Mouse (Mus musculus) heart, embryonic 10.5 days (tissue): ENCODE data around the gene Trabd2b. TPM values are rescaled to one million over a fixed set of nuclear protein-coding genes. Genes with fewer than 3 reads are reported as not detected.
A peak's percentile ranks its signal among the peaks of the same experiment; 100 is the strongest.

Source experiments
- DNase-seq: peaks from one replicate; pipeline ENCODE4 v3.0.0-alpha.2; 2017; ENCODE audit warnings: low spot score
- H3K27ac ChIP-seq: fragments of 300-500 bp; sonication (generic); 2 replicates; pipeline ENCODE4 v1.5.1; 2016; ENCODE audit warnings: mild to moderate bottlenecking
- H3K27me3 ChIP-seq: fragments of 300-500 bp; sonication (generic); 2 replicates; pipeline ENCODE4 v1.6.1; 2016; ENCODE audit warnings: mild to moderate bottlenecking; ENCODE audit not compliant: poor library complexity, insufficient read depth, severe bottlenecking
- H3K36me3 ChIP-seq: fragments of 300-500 bp; sonication (generic); 2 replicates; pipeline ENCODE4 v1.6.1; 2016; ENCODE audit warnings: mild to moderate bottlenecking, moderate library complexity
- H3K4me1 ChIP-seq: fragments of 300-500 bp; sonication (generic); 2 replicates; pipeline ENCODE4 v1.6.1; 2016; ENCODE audit warnings: mild to moderate bottlenecking
- H3K4me3 ChIP-seq: fragments of 300-500 bp; sonication (generic); 2 replicates; pipeline ENCODE4 v1.5.1; 2016; ENCODE audit warnings: mild to moderate bottlenecking, moderate library complexity
- H3K9me3 ChIP-seq: fragments of 300-500 bp; sonication (generic); 2 replicates; pipeline ENCODE4 v1.6.1; 2016; ENCODE audit warnings: mild to moderate bottlenecking, moderate library complexity
- WGBS: fragments of 180-500 bp; shearing (Covaris S2); methylation state at CpG from one replicate; pipeline ENCODE4 v1.1.7; 2016; 5-methylcytosine and 5-hydroxymethylcytosine counted together
- polyA plus RNA-seq: library from polyadenylated mRNA; unstranded; fragments of >200 nt; fragmentation: Nextera tagmentation; extraction: Ambion mirVana; gene quantifications from 2 replicates; pipeline ENCODE4 v1.2.1, GENCODE M21; 2016

Gene Trabd2b
- polyA plus RNA-seq, 1 experiment from 2014 or later, result 2.2 TPM

DNA sequence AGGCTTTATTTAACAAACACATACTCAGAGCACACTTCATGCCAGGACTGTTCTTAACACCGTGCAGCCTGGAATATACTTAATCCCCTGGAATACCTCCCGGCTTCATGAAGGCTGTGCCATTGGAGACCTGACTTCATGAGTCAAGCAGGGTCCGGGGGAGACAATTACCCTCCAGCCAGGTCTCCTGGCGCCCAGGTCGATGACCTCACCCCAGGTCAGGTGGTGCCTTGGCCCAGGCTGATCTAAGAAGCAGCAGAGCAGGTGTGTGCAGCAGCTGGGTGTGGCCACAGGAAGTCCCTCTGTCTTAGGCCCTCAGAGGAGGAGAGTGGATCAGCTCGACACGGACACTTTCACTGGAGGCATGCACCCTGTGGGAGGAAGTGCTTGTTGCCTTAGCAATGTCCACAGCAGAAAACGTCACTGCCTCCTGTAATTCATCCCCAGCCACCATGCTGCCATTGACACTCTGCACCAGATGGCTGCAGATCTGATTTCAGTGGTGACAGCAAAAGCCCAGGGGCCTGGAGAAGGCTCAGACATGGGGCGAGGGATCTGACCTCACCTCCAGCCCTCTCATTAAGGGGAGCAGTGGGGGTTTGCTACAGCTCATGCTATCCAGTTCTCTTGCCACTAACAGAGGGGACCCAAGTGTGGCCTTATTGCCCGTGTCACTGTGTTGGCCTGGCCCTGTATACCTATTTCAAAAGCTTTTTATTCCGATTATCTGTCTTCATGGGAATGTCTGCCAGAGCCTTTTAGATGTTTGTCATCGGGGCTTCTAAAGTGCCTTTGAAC lies 171.8 kb downstream of the Trabd2b start:
- no peak for DNase-seq
- Histone ChIP-seq H3K4me1 (peaks cover 26% of the 10 kb centered on the region), H3K36me3 (no peaks in the 10 kb centered on the region), H3K4me3 (no peak overlapping the region), H3K27me3 (peaks cover 50% of the 10 kb centered on the region), H3K27ac (peak overlapping the region; percentile 52; the same call in 1 of the 2 replicates), H3K9me3 (no peaks in the 10 kb centered on the region)
- WGBS, result 37% methylated on average over 12 of the region's 12 CpGs

DNA sequence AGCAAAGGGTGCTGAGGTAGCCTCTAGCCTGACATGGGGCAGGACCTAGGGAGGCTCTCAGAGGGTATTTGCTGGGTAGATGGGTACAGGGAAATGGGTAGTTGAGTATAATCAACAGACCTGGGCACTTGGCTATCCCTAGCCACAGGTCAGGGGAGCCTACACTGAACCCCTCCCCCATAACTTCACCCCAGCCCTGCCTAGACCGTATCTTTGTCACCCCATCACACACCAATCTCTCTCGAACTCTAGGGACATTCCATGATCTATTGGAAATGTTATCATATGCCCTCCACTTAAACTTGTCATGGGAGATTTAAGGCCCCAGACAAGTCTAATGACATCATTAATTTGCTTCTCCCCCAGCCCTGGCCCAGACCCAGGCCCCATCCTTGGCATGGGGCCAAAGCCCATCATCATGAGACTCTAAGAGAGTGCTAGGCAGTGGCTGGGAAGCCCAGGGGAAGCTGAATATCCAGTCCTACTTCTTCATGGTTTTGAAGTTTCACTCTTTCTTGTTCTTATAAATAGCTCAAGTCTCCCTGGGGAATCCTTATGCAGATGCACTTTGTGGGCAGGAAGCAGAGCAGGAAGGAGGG lies 177.1 kb downstream of the Trabd2b start:
- Histone ChIP-seq H3K9me3 (no peaks in the 10 kb centered on the region), H3K4me3 (no peak overlapping the region), H3K27me3 (peaks cover 73% of the 10 kb centered on the region), H3K27ac (no peak overlapping the region), H3K4me1 (peaks cover 19% of the 10 kb centered on the region), H3K36me3 (no peaks in the 10 kb centered on the region)
- 53% methylated on average over 2 of the region's 2 CpGs for WGBS
- no peak for DNase-seq

DNA sequence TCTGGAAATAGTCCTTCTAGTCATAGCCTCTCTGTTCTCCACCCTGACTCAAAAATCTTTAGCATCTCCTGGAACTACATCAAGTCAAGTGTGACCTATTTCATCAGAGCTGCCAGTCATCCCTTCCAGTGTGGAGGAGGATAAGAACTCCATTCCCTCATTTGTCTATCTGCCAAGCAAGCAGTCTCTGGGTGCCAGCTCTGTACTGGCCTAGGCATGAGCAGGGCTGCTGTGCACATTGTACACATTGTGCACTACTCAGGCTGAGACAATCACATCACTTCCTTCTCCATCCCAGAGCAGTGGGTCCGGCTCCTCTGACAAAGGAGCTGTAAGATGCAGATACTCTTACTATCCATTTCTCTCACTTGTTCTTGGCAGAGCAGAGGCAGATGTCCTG lies 178.2 kb downstream of the Trabd2b start:
- 68% methylated on average over 1 of the region's 1 CpGs for WGBS
- no peaks in the 10 kb centered on the region for H3K9me3 ChIP-seq
- H3K36me3 ChIP-seq, result no peaks in the 10 kb centered on the region
- no peak for DNase-seq
- H3K27me3 ChIP-seq, result peaks cover 78% of the 10 kb centered on the region
- H3K27ac ChIP-seq, result no peak overlapping the region
- H3K4me3 ChIP-seq, result no peak overlapping the region
- H3K4me1 ChIP-seq, result peaks cover 14% of the 10 kb centered on the region

DNA sequence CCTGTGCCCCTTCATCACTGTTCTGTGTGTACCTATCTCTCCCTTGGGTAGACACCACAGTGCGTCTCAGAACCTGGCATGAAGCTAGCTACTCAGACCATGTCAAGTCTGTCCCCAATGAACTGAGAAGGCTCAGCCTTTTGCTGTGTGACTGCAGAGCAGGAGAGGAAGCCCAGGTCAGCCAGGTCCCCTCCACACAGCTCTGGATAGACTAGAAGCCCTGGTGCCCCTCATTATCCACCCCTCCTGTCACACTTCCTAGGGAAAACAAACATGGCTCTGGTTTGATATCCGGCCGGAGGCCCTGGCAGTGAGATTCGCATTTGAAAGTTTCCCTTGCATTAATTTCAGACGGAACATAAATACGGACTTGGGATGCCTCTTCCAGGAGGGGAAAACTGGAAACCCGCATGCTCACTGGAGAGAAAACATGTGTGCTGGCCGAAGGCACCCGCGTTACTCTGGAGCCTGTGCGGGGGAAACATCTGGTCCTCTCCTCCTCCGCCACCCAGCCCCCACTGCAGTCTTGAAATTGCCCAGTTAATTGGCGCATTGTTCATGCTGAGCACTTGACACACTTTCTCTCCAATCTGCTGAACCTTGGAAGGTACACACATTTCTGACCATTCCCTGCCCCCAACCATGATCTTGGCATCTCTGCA lies 187.2 kb downstream of the Trabd2b start:
- no peak for DNase-seq
- Histone ChIP-seq H3K9me3 (no peaks in the 10 kb centered on the region), H3K4me1 (peaks cover 16% of the 10 kb centered on the region; the same call in 1 of the 2 replicates)

DNA sequence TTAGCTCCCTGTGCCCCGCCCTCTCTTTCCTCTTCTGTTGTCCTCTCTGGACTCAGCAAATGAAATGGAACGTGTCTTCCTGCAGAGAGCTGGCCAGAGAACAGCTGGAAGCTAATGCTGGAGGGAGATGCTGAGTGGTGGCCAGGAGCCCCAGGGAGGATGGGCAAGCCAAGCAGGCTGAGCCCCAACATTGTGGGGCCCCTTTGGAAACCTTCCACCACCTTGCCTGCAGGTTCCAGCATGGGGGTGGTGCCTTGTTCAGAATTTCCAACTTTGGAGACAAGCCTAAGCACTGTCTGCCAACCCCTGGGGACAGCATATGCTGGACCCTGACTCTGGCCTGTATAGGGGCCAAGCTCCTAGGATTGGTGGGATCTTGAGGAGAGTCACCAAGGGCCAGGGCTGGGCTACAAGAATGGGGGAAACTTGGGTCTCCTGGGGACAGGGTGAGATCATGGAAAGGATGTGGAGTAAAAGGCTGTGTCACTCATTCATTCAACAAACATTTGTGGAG lies 188.7 kb downstream of the Trabd2b start:
- no peak overlapping the region for H3K4me3 ChIP-seq
- no peaks in the 10 kb centered on the region for H3K9me3 ChIP-seq
- H3K4me1 ChIP-seq, result peaks cover 16% of the 10 kb centered on the region; the same call in 1 of the 2 replicates
- H3K36me3 ChIP-seq, result no peaks in the 10 kb centered on the region
- no peak overlapping the region for H3K27ac ChIP-seq
- H3K27me3 ChIP-seq, result peaks cover 98% of the 10 kb centered on the region
- WGBS, result 55% methylated on average over 2 of the region's 2 CpGs
- DNase-seq, result no peak

More for the DNA sequence above, 187.2 kb downstream of the Trabd2b start:
- no peaks in the 10 kb centered on the region for H3K36me3 ChIP-seq
- WGBS, result 55% methylated on average over 13 of the region's 13 CpGs
- peaks cover 96% of the 10 kb centered on the region for H3K27me3 ChIP-seq
- no peak overlapping the region for H3K4me3 ChIP-seq
- H3K27ac ChIP-seq, result peak overlapping the region; percentile 42; the same call in 1 of the 2 replicates

DNA sequence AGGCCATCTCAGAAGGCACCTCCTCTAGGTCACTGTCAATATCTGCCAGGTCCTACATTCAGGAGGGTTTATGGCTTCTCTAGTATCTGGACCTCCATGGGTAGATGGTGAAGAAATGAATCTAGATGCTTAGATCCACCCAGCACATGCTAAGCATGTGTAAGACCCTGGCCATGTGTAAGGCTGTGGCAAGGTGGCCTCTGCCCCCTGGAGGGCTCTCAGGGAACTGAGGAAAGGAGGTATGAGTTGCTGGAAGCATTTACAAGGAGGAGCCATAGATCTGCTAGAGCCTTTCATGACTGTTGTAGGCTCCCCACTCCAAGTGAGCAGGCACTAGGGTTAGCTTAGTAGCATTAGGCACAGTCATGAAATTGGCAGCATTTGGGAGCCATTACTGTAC lies 192.6 kb downstream of the Trabd2b start:
- H3K4me1 ChIP-seq, result peaks cover 14% of the 10 kb centered on the region
- DNase-seq, result no peak
- no peaks in the 10 kb centered on the region for H3K36me3 ChIP-seq
- peaks cover 100% of the 10 kb centered on the region for H3K27me3 ChIP-seq
- H3K9me3 ChIP-seq, result no peaks in the 10 kb centered on the region
- no peak overlapping the region for H3K27ac ChIP-seq
- no peak overlapping the region for H3K4me3 ChIP-seq

DNA sequence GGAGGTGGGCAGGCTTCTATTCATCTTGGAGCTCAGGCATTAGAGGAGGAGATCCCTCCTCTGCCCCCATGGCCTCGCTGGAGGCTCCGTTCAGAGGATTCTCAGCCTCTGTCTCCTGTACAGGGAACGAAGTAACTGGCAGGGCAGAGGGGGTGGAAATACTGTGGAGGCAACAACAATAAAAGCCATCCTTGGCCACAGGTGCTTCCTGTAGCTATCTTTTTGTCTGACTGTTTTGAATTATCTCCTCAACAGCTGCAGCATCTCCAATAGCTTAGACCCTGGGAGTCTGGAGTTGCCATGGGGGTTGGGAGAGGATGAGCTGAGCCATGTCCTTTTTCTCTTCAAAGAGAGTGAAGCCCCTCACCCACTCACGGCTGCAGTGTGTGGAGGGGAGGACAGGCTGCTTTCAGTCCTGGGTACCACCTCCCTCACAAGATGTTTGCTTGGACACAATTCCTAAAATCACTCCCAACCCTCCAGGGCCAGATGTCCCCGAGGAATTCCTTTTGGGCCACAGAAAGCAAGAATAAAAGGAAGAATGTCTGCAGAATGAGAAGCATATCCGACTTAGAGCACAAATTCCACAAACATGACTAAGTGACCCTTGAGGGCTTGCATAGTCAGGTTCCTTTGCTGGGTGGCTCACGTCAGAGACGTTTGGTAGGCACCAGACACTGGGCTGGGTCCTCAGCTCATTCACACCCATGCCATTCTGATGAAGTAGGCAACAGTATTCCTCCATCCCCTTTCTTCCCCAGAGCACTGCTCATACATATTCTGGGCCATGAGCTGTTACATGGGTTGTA lies 194.9 kb downstream of the Trabd2b start:
- Histone ChIP-seq H3K9me3 (no peaks in the 10 kb centered on the region), H3K4me3 (no peak overlapping the region), H3K27ac (no peak overlapping the region), H3K27me3 (peaks cover 100% of the 10 kb centered on the region), H3K4me1 (peaks cover 9% of the 10 kb centered on the region; the same call in 1 of the 2 replicates), H3K36me3 (no peaks in the 10 kb centered on the region)
- 39% methylated on average over 8 of the region's 8 CpGs for WGBS
- no peak for DNase-seq

DNA sequence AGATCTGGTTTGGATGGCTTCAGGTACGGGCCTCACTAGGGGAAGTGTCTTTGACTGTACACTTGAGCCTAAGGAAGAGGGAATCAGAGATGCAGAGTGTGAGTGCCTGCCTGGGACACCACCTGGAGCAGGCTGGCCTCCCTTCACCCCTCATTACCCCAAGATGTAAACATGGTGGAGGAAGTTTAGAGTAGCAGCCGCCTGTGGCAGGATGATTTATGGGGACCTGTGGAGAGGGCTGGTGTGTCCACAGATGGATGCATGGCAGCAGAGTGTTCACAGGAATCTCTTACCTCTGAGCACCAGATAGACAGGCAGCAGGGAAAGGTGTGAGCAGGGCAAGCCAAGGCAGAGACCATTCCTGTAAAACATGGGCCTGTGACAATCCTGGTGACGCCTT lies 199.1 kb downstream of the Trabd2b start:
- H3K9me3 ChIP-seq, result no peaks in the 10 kb centered on the region
- 77% methylated on average over 3 of the region's 3 CpGs for WGBS
- DNase-seq, result no peak
- H3K4me1 ChIP-seq, result peaks cover 9% of the 10 kb centered on the region; the same call in 1 of the 2 replicates
- peaks cover 98% of the 10 kb centered on the region for H3K27me3 ChIP-seq
- no peaks in the 10 kb centered on the region for H3K36me3 ChIP-seq
- no peak overlapping the region for H3K27ac ChIP-seq
- H3K4me3 ChIP-seq, result no peak overlapping the region

DNA sequence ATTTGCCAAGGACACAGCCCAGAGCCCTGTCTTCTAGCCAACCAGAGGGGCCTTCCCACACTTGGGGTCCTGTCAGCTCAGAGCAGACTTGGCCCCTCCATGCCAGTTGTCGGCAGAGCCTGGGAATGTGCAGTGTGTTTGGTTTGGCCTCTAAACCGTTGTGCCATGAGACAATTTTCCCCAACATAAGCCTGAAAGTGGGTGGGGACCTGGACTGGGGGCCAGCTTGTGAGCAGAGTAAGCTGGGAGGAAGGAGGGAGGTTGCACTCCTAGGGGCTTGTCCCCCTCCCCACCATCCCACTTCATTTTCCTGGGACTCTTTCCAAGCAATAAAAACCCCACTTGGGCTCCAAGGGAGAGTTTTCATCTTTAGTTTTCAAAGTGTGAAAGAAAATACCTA lies 201.3 kb downstream of the Trabd2b start:
- 76% methylated on average over 2 of the region's 2 CpGs for WGBS
- H3K9me3 ChIP-seq, result no peaks in the 10 kb centered on the region
- H3K4me3 ChIP-seq, result no peak overlapping the region
- no peak overlapping the region for H3K27ac ChIP-seq
- H3K27me3 ChIP-seq, result peaks cover 97% of the 10 kb centered on the region
- H3K36me3 ChIP-seq, result no peaks in the 10 kb centered on the region
- no peak for DNase-seq
- H3K4me1 ChIP-seq, result no peaks in the 10 kb centered on the region

DNA sequence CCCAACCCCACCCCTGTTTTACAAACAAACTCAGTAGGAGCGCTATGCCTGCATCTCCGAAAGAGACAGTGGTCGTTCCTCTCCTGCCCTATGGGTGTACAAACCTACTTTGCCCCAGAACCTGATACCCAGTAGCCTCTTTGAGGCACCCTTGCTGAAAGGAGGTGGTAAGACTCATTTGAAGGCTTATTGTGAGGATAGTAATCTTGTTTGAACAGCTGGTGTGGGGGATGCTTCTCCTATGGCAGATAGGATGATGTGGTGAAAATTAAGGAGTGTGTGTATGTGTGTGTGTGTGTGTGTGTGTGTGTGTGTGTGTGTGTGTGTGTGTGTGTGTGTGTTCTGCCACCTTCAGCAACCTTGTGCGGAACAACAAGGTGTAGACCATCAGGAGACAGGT lies 202.8 kb downstream of the Trabd2b start:
- Histone ChIP-seq H3K36me3 (no peaks in the 10 kb centered on the region), H3K9me3 (no peaks in the 10 kb centered on the region), H3K4me1 (no peaks in the 10 kb centered on the region), H3K27ac (no peak overlapping the region), H3K4me3 (no peak overlapping the region), H3K27me3 (peaks cover 87% of the 10 kb centered on the region)
- DNase-seq, result no peak
- WGBS, result 80% methylated on average over 4 of the region's 4 CpGs

DNA sequence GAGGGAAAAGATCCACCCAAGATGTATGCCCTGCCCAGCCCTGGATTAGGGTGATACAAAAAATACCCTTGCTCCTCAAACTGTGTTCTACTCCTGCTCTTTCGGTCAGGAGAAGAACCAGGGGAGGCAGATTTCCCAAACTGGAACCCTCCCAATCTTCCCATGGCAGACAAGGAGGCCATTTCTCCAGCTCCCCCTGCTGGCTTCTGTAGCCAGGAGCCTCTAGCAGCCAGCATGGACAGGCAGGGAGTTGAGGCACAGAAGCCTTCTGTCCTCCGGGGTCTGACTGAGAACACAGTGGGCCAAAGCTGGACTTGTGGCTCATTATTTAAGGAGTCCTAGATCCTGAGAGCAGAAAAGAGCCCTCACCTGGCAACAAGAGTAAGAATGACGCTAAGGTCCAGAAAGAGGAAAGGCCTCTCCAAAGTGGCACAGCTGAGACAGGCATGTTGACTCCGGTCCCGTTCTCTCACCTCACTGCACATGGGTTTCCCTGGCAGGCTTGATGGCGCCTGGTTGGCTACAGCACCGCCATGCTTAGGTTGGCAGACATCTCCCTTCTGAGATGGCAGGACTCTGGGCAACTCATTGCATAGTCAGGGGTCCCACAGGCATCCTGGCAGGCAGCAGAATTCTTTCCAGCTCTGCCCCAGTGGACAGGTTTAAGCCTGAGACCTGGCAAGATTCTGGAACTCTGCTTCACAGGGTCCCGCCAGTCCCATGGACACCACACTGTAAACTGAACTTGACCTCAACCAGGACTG lies 204.8 kb downstream of the Trabd2b start:
- WGBS, result 73% methylated on average over 8 of the region's 8 CpGs
- Histone ChIP-seq H3K9me3 (no peaks in the 10 kb centered on the region), H3K36me3 (no peaks in the 10 kb centered on the region), H3K27ac (no peak overlapping the region), H3K4me3 (no peak overlapping the region), H3K4me1 (no peaks in the 10 kb centered on the region), H3K27me3 (peaks cover 84% of the 10 kb centered on the region)
- DNase-seq, result no peak

DNA sequence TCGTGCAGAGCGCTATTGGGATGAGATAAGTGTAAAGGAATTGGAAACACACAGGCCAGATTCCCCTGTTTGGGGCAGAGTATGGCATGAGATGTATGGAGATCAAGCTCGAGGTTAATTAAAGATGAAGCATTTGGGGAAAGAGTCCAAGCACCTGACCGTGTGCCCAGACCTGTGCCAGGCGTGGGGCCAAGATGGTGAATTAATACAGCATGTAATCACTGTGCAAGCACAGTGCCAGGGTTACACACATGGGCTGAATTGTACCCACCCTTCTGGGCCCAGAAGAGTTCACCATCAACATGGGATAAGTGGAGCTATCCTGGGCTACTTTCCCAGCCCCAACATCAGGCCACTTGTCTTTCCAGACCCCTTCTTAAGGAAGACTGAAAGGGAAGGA lies 205.5 kb downstream of the Trabd2b start:
- H3K4me1 ChIP-seq, result no peaks in the 10 kb centered on the region
- H3K27ac ChIP-seq, result no peak overlapping the region
- DNase-seq, result no peak
- H3K4me3 ChIP-seq, result no peak overlapping the region
- 84% methylated on average over 5 of the region's 5 CpGs for WGBS
- H3K36me3 ChIP-seq, result no peaks in the 10 kb centered on the region
- H3K9me3 ChIP-seq, result no peaks in the 10 kb centered on the region
- peaks cover 84% of the 10 kb centered on the region for H3K27me3 ChIP-seq
